Comparison of ENCODE assay signal across 9 mouse cellular contexts in genomic region chrX:51374670-51375069, GRCm38 (mm10).
A peak's percentile ranks its signal among the peaks of the same experiment; 100 is the strongest.
DNase-seq lines count a peak whose midpoint lies in the region; ATAC-seq and TF ChIP-seq lines count a peak whose summit lies in the region.
"Had no signal": no experiment of that assay in that cellular context is flagged by ENCODE, and none has a peak within 500 bp of the region (broad histone marks: within the 10 kb centered on the region; RNA-seq: fewer than 3 reads in every experiment).

No protein-coding gene starts in this region.

- no peak overlapping the region for H3K4me3 ChIP-seq in intestine, postnatal 0 days (ENCODE audit: low read depth, low read length)
- no peak overlapping the region for H3K4me3 ChIP-seq in intestine, embryonic 16.5 days (ENCODE audit: low read length)
- no peak overlapping the region for H3K4me3 ChIP-seq in forebrain, embryonic 15.5 days
- H3K4me3 ChIP-seq: neural tube, embryonic 12.5 days had no signal

- H3K36me3 ChIP-seq in intestine, postnatal 0 days (ENCODE audit: control insufficient read depth, insufficient read depth) = no peaks in the 10 kb centered on the region
- H3K36me3 ChIP-seq in intestine, embryonic 16.5 days (ENCODE audit: control insufficient read depth, insufficient read depth, low read length) = no peaks in the 10 kb centered on the region
- H3K36me3 ChIP-seq in forebrain, embryonic 15.5 days = no peaks in the 10 kb centered on the region
- H3K36me3 ChIP-seq: neural tube, embryonic 12.5 days had no signal

- no peak for ATAC-seq in intestine, postnatal 0 days
- no peak for ATAC-seq in intestine, embryonic 16.5 days
- ATAC-seq in forebrain, embryonic 15.5 days (replicated peaks) = peak; percentile 42; the same call in 1 of the 2 replicates

- peak; percentile 38 for DNase-seq in c-Kit-positive CD71-negative TER-119-negative erythroid progenitor cells, embryonic 14.5 days (ENCODE audit: low read depth)
- DNase-seq in hindlimb bud, embryonic 11.5 days (ENCODE audit: extremely low spot score, low read depth, low spot score) = peak; percentile 22
- DNase-seq in left cerebral cortex, postnatal 36 days (ENCODE audit: low spot score in 2 of 2) = peak; percentile 45 to 69
- DNase-seq in ovary, postnatal 36 days (ENCODE audit: low spot score) = peak; percentile 61
- peak; percentile 33 for DNase-seq in urinary bladder, adult 2 months (ENCODE audit: low spot score)

- H3K9me3 ChIP-seq in intestine, postnatal 0 days (ENCODE audit: control insufficient read depth) = no peaks in the 10 kb centered on the region
- H3K9me3 ChIP-seq in intestine, embryonic 16.5 days (ENCODE audit: control insufficient read depth, low read length) = no peaks in the 10 kb centered on the region
- H3K9me3 ChIP-seq in forebrain, embryonic 15.5 days = no peaks in the 10 kb centered on the region
- H3K9me3 ChIP-seq: neural tube, embryonic 12.5 days had no signal

- H3K9ac ChIP-seq in intestine, postnatal 0 days (ENCODE audit: low read depth, low read length) = no peak overlapping the region
- no peak overlapping the region for H3K9ac ChIP-seq in intestine, embryonic 16.5 days (ENCODE audit: low read depth, low read length)
- H3K9ac ChIP-seq in forebrain, embryonic 15.5 days (replicated peaks) = no peak overlapping the region
- H3K9ac ChIP-seq: neural tube, embryonic 12.5 days had no signal

- no peaks in the 10 kb centered on the region for H3K4me1 ChIP-seq in intestine, postnatal 0 days (replicated peaks; ENCODE audit: control insufficient read depth, insufficient read depth, low read length)
- H3K4me1 ChIP-seq in intestine, embryonic 16.5 days (ENCODE audit: control insufficient read depth, insufficient read depth, low read length) = no peaks in the 10 kb centered on the region
- no peaks in the 10 kb centered on the region for H3K4me1 ChIP-seq in forebrain, embryonic 15.5 days
- H3K4me1 ChIP-seq: neural tube, embryonic 12.5 days had no signal

- H3K27ac ChIP-seq in intestine, postnatal 0 days (ENCODE audit: low read depth, low read length) = no peak overlapping the region
- no peak overlapping the region for H3K27ac ChIP-seq in intestine, embryonic 16.5 days (ENCODE audit: low read length)
- H3K27ac ChIP-seq in forebrain, embryonic 15.5 days (replicated peaks) = no peak overlapping the region
- H3K27ac ChIP-seq: neural tube, embryonic 12.5 days had no signal

- H3K27me3 ChIP-seq in intestine, postnatal 0 days (replicated peaks; ENCODE audit: control insufficient read depth, insufficient read depth, low read length) = no peaks in the 10 kb centered on the region
- no peaks in the 10 kb centered on the region for H3K27me3 ChIP-seq in intestine, embryonic 16.5 days (replicated peaks; ENCODE audit: control insufficient read depth, insufficient read depth, low read length)
- no peaks in the 10 kb centered on the region for H3K27me3 ChIP-seq in forebrain, embryonic 15.5 days
- H3K27me3 ChIP-seq: neural tube, embryonic 12.5 days had no signal

- intact Hi-C loops in left cerebral cortex, postnatal 36 days (cut with DNase I) = loop anchor here (2.0 to 5.0 kb wide), 2 partner anchors 700 to 717 kb away; no protein-coding TSS in a partner anchor

- H3K4me2 ChIP-seq in intestine, postnatal 0 days (replicated peaks; ENCODE audit: low read depth) = no peak overlapping the region
- no peak overlapping the region for H3K4me2 ChIP-seq in intestine, embryonic 16.5 days (ENCODE audit: low read depth, low read length)
- no peak overlapping the region for H3K4me2 ChIP-seq in forebrain, embryonic 15.5 days (replicated peaks)
- H3K4me2 ChIP-seq: neural tube, embryonic 12.5 days had no signal

- 18% methylated on average over 5 of the region's 5 CpGs for WGBS in intestine, postnatal 0 days
- WGBS in intestine, embryonic 16.5 days = 14% methylated on average over 5 of the region's 5 CpGs
- WGBS in forebrain, embryonic 15.5 days = 12% methylated on average over 5 of the region's 5 CpGs

- TF ChIP-seq CTCF in intestine, postnatal 0 days (IDR thresholded peaks at IDR 0.05; ENCODE audit: low read depth) = peak; percentile 75
